Mouse (Mus musculus): ENCODE measurements around the gene Dnajc24.
A peak's percentile ranks its signal among the peaks of the same experiment; 100 is the strongest.

Dnajc24 gene

GRCm38 (mm10) chr2:106002835-106003739, at the start of gene Dnajc24:
Dnajc24 (minus strand) TSS chr2:106003549.
- DNase-seq: peak; percentile 67 to 74

GRCm38 (mm10) chr2:106046686-106047085, 43.3 kb upstream of the Dnajc24 start:
- no peak for DNase-seq

DNA sequence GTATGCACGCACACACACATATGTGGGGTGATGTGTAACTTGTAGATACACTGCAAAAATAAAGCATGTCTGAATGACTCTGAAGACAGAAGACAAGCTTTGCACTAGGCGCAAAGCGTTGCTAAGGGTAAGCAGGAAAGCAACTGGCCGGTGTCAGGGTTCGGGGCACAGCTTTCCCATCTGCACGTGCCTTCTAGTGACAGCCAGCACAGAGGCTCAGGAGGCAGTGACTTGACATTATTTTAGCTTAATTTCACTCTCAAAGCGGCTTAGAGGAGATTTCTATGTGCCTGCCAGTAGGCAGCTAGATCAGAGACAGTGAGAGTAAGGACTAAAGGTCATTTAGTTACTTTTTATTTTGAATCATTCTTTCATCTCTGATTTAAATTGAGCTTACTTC, 39.1 kb upstream of the Dnajc24 start:
- DNase-seq: no peak

- no peak for DNase-seq
Observed at GRCm38 (mm10) chr2:106041961-106042360, 38.6 kb upstream of the Dnajc24 start.

DNA sequence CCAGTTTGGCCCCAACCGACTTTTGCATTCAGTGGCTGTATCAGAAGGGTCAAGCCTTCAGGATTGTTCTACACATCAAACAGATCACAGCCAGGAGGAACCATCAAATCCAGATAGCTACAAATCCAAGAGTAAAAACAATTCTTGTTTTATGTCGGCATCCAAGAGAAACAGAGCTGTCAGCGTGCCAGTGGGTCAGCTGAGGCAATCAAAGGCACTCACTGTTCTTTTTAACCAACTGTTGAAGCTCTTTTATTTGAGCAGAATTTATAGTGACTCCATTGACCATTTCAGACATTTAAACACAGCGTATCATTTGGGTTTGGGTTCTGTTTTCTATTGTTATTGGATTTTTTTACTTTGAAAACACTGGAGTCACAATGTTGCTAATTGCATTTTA, 34.9 kb upstream of the Dnajc24 start:
- DNase-seq: no peak

DNA sequence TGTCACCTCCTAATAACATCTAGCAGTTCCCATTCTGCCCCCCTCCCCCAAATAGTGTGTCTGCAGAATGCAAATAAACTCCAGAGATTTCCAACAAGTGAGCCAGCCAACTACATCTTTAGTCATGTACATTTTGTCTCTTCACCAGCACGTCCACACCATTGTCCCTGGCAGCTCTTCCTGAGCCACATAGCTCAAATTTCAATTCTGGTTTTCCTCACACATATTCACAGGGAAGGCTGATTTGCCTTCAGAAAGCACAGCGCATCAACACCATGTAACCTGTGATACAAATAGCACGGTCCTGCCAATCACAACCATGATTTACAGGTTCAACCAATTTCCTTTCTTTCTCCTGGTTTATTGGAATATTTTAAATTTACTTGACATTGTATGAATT, 21.5 kb upstream of the Dnajc24 start:
- DNase-seq: no peak

GRCm38 (mm10) chr2:106008415-106008814, 5.1 kb upstream of the Dnajc24 start:
- DNase-seq: no peak

GRCm38 (mm10) chr2:105987999-105988398, 15.3 kb downstream of the Dnajc24 start:
- no peak for DNase-seq

DNA sequence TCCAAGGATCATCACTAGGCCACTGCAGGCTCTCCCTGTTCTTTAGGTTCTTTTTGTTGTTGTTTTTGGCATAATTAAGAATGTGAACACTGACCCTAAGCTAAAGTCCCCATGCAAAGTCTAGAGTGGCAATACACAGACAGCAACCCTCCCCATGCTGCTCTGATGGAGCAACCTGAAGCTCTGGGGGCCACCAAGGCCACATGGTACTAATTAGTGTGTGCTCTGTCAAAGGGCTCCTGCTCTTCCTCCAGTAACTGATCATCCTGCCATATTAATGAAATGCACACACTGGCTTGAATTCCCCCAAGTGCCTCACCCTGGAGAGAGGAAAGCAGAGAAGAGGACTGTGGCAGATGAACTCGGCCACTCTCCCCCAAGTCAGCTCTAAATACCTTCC, 16.2 kb downstream of the Dnajc24 start:
- DNase-seq: no peak

GRCm38 (mm10) chr2:105985206-105985605, 18.1 kb downstream of the Dnajc24 start:
- no peak for DNase-seq

DNA sequence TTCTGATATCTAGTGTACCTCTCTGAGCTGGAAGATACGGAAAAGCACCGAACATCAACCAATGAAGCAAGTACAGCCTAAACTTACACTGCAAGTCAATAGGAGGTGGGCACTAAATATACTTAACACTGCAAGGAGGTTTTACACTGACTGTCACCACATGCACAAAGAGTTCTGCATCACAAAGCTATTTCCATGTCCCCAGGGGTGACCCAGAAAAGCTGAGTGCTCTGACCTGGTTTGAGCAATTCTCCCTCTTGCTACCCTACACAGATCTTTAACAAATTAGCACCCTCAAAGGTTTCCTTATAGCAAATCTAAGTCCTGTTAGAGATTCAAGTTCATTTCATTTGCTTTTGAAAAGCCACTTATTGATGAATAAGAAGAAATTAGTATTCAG, 25.3 kb downstream of the Dnajc24 start:
- DNase-seq: no peak

DNA sequence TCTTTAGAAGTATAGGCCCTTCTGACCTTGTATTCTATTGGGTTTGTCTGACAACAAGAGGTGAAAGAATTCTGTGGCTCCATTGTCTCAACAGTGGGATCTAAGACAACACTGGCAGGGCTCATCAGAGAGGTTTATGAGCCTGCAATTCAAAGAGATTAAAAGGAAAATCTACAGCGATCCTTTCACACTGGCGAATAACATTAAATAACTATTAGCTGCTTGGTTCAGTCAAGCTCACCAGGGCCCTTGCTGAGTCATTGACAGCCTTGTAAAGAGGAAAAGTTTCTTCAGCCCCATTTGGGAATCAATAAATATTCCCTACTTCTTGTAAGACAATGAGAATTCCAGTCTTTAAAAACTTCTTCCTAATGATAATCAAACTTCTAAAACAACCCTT, 29.4 kb downstream of the Dnajc24 start:
- no peak for DNase-seq

GRCm38 (mm10) chr2:105963447-105963846, 39.9 kb downstream of the Dnajc24 start:
- no peak for DNase-seq

DNA sequence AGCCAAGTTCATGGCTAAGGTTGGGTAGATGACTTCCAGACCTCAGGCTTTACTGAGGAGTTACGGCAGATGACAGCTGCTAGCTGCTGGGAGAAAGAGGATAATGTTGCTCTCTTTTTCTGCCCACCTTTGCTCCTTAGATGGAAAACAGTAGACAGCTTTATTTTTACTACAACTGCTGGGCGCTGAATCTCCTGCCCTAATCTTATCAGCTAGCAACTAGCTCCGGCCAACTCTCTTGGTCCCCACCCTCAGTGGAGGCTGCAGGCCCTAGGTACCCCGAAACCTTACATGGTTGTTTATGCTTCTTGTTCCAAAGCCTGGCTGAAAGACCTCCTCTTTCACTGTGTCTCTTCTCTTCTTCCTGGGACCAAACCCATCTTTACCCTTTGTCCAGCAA, 49.5 kb downstream of the Dnajc24 start:
- DNase-seq: no peak

DNA sequence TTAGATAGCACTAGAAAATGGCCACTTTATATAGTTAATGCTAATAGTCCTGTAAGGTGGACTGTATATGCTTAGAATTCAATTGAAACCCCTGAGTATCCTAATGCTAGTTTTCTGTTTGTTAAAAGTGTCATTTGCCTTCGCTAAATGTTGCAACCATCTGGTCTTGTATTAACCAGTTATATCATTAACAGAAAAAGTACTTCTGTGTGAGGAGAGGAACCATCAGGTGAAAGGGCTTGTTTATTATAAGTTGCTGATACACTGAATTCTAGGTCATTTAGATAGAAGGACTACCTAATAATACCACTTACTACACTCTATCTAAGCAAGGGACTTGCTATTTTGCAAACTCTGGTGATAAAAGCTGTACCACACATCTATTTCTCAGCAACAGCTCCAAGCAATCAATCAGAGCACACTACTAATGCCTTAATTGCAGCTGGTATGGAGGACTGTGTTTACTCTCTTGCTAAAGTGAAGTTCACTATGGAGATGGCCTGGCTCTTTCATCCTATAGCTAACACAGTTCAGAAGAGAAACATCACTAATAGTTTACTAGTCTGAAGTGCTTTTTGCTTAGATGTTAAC, 51.9 kb downstream of the Dnajc24 start:
- DNase-seq: no peak

GRCm38 (mm10) chr2:105950131-105950530, 53.2 kb downstream of the Dnajc24 start:
- no peak for DNase-seq

DNA sequence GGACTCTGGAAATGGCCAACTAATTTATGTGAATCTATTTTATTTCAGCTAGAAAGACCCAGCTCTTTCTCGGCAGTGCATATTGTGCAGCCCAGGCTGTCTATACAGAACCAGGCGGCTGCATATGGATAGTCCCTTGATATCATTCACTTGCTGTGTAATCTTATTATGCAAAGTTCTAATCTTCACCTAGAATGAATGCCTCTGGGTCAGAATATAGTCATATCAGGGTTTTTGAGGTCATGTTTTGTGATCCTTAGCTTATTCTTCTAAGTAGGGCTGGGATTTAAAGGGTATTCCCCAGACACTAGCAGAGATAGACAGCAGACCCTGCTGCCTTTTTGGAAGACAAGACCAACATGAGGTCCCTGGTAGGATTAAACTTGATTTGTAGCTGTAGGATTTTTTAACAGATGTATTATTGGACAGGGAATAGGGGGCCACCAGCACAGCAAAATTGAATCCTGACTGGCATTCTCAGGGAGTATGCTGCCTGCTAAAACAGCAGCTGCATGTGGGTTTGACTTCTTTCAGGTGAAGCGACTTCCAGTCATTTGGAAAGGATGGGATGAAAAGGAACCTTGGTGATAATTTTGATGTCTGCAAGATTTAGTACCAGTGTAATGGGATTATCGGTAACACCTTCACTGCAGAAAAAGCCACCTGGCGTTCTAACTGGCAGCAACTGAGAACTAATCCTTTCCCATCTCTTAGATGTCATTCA, 85.6 kb downstream of the Dnajc24 start:
- DNase-seq: no peak

Measured in thymus, adult 18-20 months (tissue).